Mouse (Mus musculus) CD4-positive, CD25-positive, alpha-beta regulatory T cell (primary cell): Measurements from ENCODE around the gene Ltbp3. TPM values are rescaled to one million over a fixed set of nuclear protein-coding genes. Genes with fewer than 3 reads are reported as not detected.

ENCODE experiments used
- polyA plus RNA-seq: library from polyadenylated mRNA; unstranded; fragments of 100-300 nt; shearing (Covaris generic); gene quantifications from one replicate; pipeline ENCODE4 v1.2.1, GENCODE M21; 2017

Ltbp3 gene
- 0.48 TPM for polyA plus RNA-seq

DNA sequence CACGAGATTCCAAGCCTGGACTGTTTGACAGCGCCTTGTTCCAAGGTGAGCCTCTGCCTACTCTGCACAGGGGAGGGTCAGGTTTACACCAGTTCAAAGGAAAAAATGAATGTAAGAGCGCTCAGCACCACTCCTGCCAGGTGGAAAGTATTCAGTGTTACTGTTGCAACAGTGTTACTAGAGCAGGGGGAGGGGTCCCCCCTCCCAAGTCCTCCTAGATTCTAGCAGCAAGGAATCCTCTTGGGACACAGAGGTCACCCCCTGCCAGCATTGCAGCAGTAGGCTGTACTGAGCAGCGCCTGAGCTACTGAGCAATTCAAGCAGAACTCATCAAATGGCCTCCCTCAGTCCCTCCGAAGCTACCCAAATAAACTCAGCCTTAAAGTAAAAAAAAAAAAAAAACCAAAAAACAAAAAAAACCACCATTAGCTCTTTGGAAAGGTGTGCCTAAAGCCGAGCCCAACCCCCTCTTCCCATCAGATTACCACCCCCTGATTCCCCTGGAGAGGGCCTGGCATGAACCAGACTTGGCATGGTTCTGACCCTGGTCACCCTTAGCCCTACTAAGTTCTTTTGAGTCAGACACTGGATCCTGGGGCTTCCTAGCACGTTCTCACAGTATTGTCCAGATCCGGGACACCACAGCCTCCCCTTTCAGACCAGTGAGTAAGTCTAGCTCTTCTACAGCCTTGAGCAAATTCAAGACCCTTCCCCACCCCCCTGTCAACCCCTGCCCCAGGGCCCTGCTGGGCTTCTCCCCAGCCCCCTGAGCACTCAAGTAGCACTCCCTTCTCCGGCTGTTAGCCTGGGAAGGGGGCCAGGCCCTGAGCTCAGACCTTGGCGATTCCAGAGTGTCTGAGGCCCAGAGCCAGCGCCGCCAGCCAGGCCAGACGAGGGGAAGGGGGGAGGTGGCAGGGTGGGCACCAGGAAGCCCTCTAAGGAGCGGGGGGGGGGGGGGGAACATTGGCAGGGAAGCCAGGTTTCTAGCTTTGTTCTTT lies at the start of gene Ltbp3:
Ltbp3 (plus strand) TSS at position 585 of the 998 bp plus-strand sequence.

DNA sequence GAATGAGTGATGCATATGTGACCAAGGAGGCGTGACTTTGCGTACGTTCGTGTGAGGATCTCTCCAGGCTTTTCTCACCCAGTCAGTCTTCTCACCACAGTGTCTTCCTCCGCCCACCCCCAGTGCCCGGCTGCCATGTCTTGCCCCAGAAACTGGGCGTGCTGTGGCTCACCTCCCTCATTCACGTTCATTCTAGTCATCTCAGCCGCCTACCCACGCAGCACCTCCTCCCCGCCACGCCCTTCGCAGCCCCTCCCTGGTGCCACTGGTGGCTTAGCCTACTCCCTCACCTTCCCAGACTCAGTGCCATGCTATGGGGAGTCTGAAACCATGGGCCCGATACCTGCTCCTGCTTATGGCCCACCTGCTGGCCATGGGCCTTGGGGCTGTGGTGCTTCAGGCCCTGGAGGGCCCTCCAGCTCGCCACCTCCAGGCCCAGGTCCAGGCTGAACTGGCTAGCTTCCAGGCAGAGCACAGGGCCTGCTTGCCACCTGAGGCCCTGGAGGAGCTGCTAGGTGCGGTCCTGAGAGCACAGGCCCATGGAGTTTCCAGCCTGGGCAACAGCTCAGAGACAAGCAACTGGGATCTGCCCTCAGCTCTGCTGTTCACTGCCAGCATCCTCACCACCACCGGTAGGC lies 36.4 kb upstream of the Ltbp3 start, which contains the start of gene Kcnk7:
Kcnk7 (plus strand) TSS at position 205 of the 638 bp plus-strand sequence.

DNA sequence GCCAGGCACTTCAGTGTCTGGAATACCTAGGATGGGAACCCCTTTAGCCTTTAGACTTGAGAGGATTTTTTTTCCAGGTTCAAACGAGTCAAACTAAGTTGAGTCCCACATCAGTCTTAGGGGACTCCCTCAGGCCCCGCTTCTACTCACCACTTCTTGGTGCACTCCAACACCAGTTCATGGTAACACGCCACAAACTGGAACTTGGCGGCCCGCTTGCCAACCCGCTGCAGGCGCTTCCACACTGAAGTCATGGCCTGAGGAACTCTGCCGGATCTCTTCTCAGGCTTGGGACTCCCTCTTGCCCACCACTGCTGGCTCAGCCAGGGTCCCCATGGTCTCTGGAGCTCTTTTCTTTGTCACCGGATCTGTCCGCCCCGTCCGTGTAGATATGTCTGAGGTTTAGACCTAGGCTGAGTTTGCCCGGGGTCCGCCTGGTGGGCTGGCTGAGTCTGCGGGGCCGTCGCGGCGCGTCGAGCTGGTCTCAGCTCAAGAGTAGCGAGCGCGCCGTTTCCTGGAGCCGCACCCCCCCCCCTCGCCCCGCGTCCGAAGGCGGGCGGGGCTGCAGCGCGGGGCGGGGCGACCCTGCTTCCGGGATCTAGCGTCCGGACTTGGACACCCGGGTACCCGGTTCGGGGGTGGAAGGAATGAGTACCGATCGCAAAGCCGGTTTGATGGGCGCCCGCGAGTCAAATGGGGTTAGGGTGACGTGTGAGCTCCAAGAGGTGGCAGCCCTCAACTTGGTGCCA lies 14.8 kb upstream of the Ltbp3 start, which contains the start of gene Ehbp1l1:
Ehbp1l1 (minus strand) TSS at position 551 of the 749 bp plus-strand sequence.

DNA sequence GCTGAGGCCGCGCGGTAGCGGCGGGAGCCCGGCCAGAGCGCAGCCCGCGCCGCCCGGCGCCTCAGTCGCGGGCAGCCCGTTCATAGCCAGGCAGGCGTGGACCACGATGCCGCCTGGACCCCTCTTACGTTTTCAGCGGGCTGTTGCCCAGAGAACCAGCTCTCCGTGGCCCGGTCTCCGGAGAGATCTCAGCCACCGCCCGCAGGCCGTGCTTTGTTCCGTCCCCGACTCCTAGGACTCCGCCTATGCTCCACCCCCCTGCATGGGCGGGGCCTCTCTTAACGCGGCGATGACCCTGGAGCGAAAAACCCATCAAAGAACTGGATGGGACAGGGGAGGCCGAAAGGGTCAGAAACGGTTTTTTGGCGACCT lies 11.3 kb upstream of the Ltbp3 start, which contains the start of gene Fam89b:
Fam89b (minus strand) TSS at position 210 of the 372 bp plus-strand sequence.

DNA sequence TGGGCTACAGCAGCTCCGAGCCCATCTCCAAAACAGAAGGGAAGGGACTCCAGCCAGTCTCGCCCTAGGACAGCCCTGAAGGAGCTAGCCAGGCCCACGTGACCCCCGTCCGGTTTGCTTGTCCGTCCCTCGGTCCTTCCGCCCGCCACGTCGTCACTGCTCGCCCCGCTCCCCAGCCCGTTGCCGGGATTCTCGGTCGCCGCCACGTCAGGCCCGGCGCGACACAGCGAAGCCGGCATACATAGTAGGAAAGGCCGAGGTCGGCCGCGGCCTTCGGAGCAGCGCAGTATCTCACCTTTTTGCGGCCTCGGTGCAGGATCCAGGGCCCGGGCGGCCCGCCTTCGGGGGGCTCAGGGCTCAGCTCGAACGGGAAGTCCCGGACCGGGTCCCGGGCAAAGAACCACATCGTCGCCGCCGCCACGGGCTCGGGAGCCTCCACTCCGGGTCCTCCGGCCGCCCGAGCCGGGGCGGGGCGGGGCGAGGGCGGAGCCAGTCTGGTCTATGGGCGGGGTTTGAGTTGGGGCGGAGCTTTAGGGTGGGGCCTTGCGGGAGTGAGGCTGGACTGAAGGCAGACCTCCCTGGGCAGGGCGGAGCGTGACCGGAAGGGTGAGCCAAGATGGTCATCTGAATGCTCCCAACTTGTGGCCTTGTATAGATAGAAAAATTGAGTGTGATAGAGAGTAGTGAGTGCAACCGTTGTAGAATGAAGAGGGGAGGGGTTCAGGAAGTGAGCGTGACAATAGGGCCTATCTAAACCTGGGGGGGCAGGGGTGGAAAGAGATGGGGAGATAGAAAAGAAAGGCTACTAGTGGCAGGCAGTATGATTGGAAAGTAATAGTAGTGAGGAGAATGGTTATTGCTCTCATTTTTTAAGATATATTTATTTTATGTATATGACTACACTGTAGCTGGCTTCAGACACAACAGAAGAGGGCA lies 30.5 kb downstream of the Ltbp3 start, which contains the start of gene Scyl1:
Scyl1 (minus strand) TSS at position 495 of the 936 bp plus-strand sequence.

Other genes starting within 250 kb of the Ltbp3 start
- not detected for gene 1700020D05Rik, start 237.1 kb upstream of the Ltbp3 start, polyA plus RNA-seq
- gene Snx32, start 230.4 kb upstream of the Ltbp3 start, polyA plus RNA-seq = 17.4 TPM
- not detected for gene Ovol1, start 180.3 kb upstream of the Ltbp3 start, polyA plus RNA-seq
- 18.3 TPM for gene Ap5b1, start 172.9 kb upstream of the Ltbp3 start, polyA plus RNA-seq
- 127 TPM for gene Rnaseh2c, start 139.0 kb upstream of the Ltbp3 start, polyA plus RNA-seq
- gene Kat5, start 130.7 kb upstream of the Ltbp3 start, polyA plus RNA-seq = 56.1 TPM
- 180 TPM for gene Rela, start 103.4 kb upstream of the Ltbp3 start, polyA plus RNA-seq
- gene Sipa1, start 77.2 kb upstream of the Ltbp3 start, polyA plus RNA-seq = 265 TPM
- gene Map3k11, start 52.2 kb upstream of the Ltbp3 start, polyA plus RNA-seq = 69.2 TPM
- 55.9 TPM for gene Pcnx3, start 52.0 kb upstream of the Ltbp3 start, polyA plus RNA-seq
- gene Kcnk7, start 36.5 kb upstream of the Ltbp3 start, polyA plus RNA-seq = 1.5 TPM
- gene Ehbp1l1, start 14.6 kb upstream of the Ltbp3 start, polyA plus RNA-seq = 51.3 TPM
- gene Fam89b, start 11.3 kb upstream of the Ltbp3 start, polyA plus RNA-seq = 107 TPM
- 66.3 TPM for gene Scyl1, start 30.5 kb downstream of the Ltbp3 start, polyA plus RNA-seq
- 290 TPM for gene Frmd8, start 134.4 kb downstream of the Ltbp3 start, polyA plus RNA-seq
- gene Slc25a45, start 136.9 kb downstream of the Ltbp3 start, polyA plus RNA-seq = 41.9 TPM
- gene Tigd3, start 153.2 kb downstream of the Ltbp3 start, polyA plus RNA-seq = 0.36 TPM
- 176 TPM for gene Dpf2, start 172.1 kb downstream of the Ltbp3 start, polyA plus RNA-seq
- 0.16 TPM for gene Cdc42ep2, start 183.9 kb downstream of the Ltbp3 start, polyA plus RNA-seq
- gene Pola2, start 223.3 kb downstream of the Ltbp3 start, polyA plus RNA-seq = 46.0 TPM
- gene Slc22a20, start 245.2 kb downstream of the Ltbp3 start, polyA plus RNA-seq = 0.10 TPM